Mouse (Mus musculus): Measurements from ENCODE around the gene Rgl2.
A peak's percentile ranks its signal among the peaks of the same experiment; 100 is the strongest.

Gene Rgl2

DNA sequence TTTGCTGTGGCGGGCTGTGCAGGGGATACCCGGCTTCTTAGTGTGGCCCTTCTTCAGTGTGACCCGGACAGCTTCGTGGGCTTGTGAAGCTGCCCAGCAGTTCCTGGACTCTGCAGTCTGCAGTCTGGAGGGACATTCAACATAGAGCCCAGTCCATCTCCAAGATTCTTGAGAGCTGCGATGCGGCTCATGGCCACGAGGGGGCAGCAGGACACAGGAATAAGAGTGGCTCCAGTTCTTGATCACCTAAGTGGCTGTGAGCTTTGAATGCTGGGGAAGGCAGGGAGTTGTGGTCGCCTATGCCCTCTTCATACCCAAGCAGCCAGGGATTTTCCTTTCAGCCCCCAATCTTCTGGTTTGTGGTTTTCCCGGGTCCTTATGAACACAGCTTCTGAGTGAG is 39.1 kb downstream of the Rgl2 start:
- DNase-seq (ENCODE audit: low spot score in 2 of 2): peak; percentile 65 to 78

DNA sequence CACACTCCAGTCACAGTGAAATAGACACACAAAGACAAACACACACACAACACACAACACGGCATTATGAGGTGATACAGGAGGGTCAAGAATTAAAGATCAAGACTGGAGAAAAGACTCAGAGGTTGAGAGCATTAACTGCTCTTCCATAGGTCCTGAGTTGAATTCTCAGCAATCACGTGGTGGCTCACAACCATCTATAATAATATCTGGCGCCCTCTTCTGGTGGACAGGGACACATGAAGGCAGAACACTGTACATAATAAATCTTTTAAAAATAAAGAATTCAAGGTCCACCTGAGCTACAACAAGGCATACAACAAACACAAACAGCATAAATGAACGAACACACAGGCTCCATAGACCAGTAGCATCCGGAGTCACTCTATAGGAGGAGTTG is 39.6 kb downstream of the Rgl2 start:
- peak; percentile 55 to 70 for DNase-seq (ENCODE audit: low spot score in 2 of 2)

DNA sequence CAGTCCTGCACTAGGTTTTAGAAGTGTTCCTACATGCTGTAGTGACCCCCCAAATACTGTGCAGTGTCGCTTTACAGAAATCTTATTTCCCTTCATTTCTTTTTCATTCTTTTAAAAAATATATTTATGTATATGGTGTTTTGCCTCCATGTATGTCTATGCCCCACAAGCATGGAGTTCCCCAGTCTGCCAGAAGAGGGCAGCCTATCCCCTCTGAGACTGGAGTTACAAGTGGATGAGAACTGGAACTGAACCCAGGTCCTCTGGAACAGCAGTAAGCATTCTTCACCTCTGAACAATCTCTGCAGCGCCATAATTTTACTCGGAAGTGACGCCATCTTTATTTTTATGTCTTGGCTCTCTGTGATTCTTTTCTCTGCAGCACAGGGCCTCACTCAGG is 40.1 kb downstream of the Rgl2 start:
- no peak for DNase-seq (ENCODE audit: low spot score in 2 of 2)

DNA sequence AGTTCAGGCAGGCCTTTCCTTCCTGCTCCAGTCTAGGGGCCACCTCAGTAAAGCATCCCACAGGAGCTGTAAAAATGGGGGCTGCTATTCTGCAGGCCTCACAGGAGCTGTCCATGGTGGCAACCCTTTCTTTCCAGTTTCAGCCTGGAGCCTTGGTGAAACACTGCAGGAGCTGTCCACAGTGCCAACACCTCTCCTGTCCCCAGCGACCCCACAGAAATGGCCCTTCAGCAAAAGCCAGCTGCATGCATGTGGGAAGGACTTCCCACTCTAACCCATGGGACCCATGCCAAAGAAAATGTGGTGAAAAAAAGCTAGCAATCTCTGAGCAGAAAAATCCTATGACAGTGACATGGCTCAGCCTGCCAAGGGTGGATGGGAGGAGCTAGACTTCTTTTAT is 43.3 kb downstream of the Rgl2 start:
- DNase-seq (ENCODE audit: low spot score in 2 of 2): no peak

DNA sequence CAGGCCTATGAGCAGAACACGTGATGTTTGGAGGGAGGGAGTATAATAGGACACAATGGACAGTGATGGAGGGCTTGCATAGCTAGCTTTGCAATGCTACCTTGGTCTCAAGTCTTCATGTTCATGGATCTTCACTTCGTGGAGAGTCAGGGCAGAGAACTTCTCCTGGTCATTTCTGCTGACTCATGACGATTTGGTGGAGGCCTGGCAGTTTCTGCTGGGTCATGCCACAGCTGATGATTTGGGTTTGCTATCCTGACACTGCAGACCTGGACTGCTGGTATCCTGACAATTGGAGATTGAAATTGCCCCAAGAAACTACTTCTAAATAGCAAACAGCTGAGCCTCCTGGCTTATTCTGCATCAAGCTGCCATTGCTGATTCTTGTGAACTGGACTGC is 44.2 kb downstream of the Rgl2 start:
- DNase-seq (ENCODE audit: low spot score in 2 of 2): no peak

DNA sequence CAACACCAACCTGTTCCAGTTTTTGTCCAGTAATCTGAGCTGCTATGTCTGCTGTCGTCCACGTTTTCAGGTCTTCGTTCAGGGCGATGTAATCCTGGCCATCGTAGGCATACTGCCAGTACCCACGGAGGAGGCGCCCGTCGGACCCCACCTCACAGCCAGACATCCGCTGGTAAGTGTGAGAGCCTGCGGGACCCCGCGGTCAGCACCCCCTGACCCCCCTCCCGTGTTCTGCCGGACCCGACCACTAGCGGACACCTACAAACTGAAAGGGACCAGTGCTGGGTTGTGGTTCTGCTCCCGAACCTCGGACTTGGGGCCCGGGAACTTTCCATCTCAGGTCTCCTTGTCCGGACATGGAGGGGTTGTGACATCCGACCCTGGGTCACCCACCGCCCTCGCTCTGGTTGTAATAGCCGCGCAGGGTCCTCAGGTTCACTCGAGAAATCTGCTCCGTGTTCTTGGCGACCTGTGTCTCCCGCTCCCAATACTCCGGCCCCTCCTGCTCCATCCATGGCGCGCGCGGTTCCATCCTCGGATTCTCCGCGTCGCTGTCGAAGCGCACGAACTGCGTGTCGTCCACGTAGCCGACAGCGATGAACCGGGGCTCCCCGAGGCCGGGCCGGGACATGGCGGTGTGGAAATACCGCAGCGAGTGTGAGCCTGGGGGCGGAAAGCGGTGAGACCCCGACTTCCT is 48.7 kb downstream of the Rgl2 start:
- DNase-seq (ENCODE audit: low spot score in 2 of 2): no peak

DNA sequence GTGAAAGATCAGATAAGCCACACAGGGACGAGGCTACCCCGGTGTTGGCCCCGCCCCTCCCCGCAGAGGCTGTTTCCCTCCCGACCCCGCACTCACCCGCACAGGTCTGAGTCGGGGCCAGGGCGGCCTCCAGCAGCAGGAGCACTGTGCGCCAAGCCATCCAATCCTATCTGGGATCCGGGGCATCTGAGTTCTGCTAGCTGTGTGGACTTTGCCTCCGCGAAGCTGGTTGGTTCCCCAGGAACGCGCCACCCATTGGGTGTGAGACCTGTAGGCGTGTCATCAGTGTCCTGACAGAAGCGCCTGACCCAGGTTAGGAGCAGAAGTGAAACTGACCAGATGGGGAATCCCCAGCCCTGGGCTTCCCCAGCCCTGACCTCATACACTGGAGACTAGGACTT is 49.3 kb downstream of the Rgl2 start:
- peak; percentile 93 to 94 for DNase-seq (ENCODE audit: low spot score in 2 of 2)

DNA sequence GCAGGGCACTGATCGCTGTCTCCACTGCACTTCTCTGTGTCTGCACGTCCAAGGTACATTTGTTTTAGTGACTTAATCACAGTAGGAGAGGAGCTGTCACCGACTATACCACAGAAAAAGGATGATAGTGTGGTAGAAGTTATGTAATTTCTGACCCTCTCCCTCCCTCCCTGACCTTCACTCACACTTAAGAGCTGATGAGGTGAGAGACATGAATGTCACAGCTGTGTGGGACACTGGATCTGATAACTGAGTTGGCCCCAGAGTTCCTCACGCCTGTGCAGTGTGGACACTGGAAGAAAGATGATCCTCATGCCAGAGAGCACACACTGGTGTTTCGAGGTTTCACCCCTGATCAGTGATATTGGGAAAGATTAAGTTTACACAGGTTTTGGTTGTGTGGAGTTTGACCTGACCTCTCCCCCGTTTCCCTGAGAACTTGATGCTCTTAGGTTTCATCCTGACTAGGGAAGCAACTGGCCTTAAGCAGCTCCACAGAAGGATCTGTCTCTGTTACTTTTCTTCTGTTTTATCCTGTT is 50.2 kb downstream of the Rgl2 start:
- no peak for DNase-seq (ENCODE audit: low spot score in 2 of 2)

DNA sequence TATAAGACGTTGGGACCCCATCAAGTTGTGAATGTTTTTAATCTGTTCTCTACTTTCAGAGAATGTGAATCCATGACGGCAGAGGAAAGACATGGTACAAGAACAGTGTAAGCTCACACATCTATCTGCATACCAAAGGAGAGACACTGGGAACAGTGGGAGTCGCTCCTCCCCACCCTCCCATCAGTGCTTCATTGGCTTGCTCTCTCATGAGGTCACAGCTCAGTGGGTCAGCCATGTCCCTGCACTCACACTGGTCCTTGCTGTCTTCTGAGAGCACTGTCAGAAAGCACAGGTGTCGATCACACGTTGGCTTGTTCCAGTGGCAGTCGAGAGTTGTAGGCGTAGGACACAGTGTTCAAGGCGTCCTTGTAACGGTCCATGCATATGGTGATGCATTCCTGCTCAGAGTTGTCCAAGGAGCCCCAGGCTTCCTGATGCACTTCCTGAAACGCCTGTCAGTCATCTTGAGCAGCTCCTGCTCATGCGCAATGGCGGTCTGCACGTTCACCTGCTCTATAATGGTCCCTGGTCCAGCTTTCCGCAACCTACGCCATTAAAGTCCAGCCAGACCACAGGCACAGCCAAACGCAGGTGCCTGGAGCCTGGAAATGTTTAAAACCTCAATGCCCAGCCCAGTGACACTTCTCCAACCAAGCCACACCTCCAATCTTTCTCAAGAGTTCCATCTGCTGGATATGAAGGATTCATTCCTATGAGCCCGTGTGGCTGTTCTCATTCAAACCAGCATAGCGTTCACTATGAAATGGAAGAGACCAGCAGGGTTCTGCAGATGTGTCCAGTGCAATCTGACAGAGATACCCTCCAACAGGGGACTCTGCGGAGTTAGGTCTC is 51.1 kb downstream of the Rgl2 start:
- DNase-seq (ENCODE audit: low spot score in 2 of 2): no peak

DNA sequence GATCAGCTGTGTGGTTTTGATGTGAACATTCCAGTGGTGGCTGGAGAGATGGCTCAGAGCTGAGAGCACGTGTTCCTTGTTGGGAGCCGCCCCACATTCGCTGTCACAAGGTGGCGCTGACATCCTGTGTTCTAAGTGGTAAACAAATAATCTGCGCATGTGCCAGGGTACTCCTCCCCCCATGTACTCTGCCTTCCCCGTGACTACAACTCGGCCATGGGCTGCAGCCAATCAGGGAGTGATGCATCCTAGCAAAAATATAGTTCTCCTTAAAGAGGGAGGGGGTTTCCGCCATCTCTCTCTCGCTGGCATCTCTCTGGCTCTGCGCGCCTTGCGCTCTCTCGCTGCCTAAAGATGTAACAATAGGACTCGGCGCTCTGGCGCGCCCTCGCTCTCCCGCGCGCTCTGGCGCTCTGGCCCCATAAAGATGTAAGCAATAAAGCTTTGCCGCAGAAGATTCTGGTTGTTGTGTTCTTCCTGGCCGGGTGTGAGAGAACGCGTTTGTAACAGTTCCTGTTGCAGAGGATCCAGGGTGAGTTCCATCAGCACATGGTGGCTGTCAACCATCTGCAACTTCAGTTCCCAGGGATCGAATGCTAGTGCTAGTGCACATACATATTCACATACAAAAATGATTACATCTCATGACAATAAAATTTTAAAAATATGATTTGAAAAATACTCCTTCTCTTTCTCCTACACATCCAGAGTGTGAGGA is 52.0 kb downstream of the Rgl2 start:
- peak; percentile 87 to 92 for DNase-seq (ENCODE audit: low spot score in 2 of 2)

DNA sequence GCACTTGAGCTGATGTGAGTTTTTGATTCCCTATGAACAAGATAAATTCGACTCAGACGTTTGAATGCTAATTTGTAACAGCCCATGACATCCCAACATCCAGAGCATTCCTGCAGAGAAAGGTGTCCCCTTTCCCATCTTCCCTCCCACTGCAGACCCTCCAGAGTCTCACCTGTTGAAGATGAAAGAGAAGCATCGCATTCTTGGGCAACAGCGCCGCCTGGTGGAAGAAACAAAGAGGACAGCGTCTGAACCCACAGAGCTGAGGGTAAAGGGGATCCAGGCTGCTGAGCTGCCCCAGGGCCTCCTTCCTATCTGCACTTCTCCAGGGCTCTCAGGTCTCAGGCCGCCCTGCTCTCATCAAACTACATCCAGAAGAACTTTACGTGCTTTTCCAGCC is 52.8 kb downstream of the Rgl2 start:
- DNase-seq (ENCODE audit: low spot score in 2 of 2): peak; percentile 49 to 69
